Mouse (Mus musculus): ENCODE measurements around the gene Mrpl33.
"Not testable (repeated sequence)": the region's sequence is repeated elsewhere in the genome, so short reads cannot be mapped to it uniquely, and the experiment has no call there.

DNA sequence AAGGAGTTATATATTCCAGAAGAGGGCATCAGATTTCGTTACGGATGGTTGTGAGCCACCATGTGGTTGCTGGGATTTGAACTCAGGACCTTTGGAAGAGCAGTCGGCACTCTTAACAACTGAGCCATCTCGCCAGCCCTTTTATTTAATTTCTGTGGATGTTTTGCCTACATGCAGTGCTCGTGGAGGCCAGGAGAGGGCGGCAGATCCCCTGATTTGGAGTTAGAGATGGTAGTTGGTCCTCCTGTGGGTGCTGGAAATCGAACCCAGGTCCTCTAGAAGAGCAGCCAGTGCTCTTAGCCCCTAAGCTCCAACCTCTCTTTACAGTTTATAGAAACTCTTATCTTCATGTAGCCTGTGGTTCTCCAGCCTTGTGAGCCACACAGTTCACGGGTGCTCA, 8.1 kb upstream of the Mrpl33 start:
- peak; percentile 25; the same call in 1 of the 2 replicates for TF ChIP-seq CTCF (IDR thresholded peaks at IDR 0.05; ENCODE audit: borderline replicate concordance, extremely low read depth, insufficient read depth, insufficient read length)
- TF ChIP-seq POLR2A (IDR thresholded peaks at IDR 0.05; ENCODE audit: borderline replicate concordance, extremely low read depth, insufficient read depth, insufficient read length, poor library complexity, severe bottlenecking), result not testable (repeated sequence)

Measured in brain, embryonic 14.5 days (tissue).